Mouse (Mus musculus): ENCODE results near the gene Shb. TPM values are rescaled to one million over a fixed set of nuclear protein-coding genes. Genes with fewer than 3 reads are reported as not detected.

The Shb gene
- polyA plus RNA-seq, 1 experiment from 2014 or later: 2.7 TPM

GRCm38 (mm10) chr4:45492681-45493081 lies 39.6 kb downstream of the Shb start:
- Histone ChIP-seq H3K4me1 (ENCODE audit: control insufficient read depth, insufficient read depth, low read length) (peaks cover 53% of the 10 kb centered on the region), H3K4me3 (ENCODE audit: low read depth, low read length) (no peak overlapping the region), H3K9me3 (ENCODE audit: control insufficient read depth, low read length) (no peaks in the 10 kb centered on the region), H3K27ac (ENCODE audit: low read depth, low read length) (no peak overlapping the region), H3K27me3 (ENCODE audit: control insufficient read depth, insufficient read depth, low read length) (peaks cover 2% of the 10 kb centered on the region; the same call in 1 of the 2 replicates), H3K9ac (ENCODE audit: low read length) (no peak overlapping the region), H3K4me2 (no peak overlapping the region), H3K36me3 (ENCODE audit: control insufficient read depth, insufficient read depth, low read length) (no peaks in the 10 kb centered on the region)
- peak; percentile 83 for DNase-seq (ENCODE audit: low spot score, missing footprints)
- ATAC-seq (ENCODE audit: low FRiP score): no peak
- WGBS: 63% methylated on average over 5 of the region's 5 CpGs

- Histone ChIP-seq H3K27me3 (ENCODE audit: control insufficient read depth, insufficient read depth, low read length) (peaks cover 2% of the 10 kb centered on the region; the same call in 1 of the 2 replicates), H3K4me2 (no peak overlapping the region)
Observed at GRCm38 (mm10) chr4:45491685-45492601, 40.3 kb downstream of the Shb start.

GRCm38 (mm10) chr4:45491119-45491679 lies 41.1 kb downstream of the Shb start:
- H3K9me3 ChIP-seq (ENCODE audit: control insufficient read depth, low read length): no peaks in the 10 kb centered on the region
- H3K9ac ChIP-seq (ENCODE audit: low read length): 0 out of 2 replicates have a peak overlapping the region, but pooled peaks have one; percentile 10
- no peak for ATAC-seq (ENCODE audit: low FRiP score)
- H3K4me3 ChIP-seq (ENCODE audit: low read depth, low read length): no peak overlapping the region
- H3K4me2 ChIP-seq: no peak overlapping the region
- no peaks in the 10 kb centered on the region for H3K36me3 ChIP-seq (ENCODE audit: control insufficient read depth, insufficient read depth, low read length)
- H3K4me1 ChIP-seq (ENCODE audit: control insufficient read depth, insufficient read depth, low read length): peaks cover 55% of the 10 kb centered on the region
- 33% methylated on average over 6 of the region's 6 CpGs for WGBS
- peaks cover 2% of the 10 kb centered on the region; the same call in 1 of the 2 replicates for H3K27me3 ChIP-seq (ENCODE audit: control insufficient read depth, insufficient read depth, low read length)
- peak; percentile 84 for DNase-seq (ENCODE audit: low spot score, missing footprints)
- H3K27ac ChIP-seq (ENCODE audit: low read depth, low read length): peak overlapping the region; percentile 45; the same call in 1 of the 2 replicates

More at GRCm38 (mm10) chr4:45491685-45492601, 40.3 kb downstream of the Shb start:
- no peak overlapping the region for H3K4me3 ChIP-seq (ENCODE audit: low read depth, low read length)
- DNase-seq (ENCODE audit: low spot score, missing footprints) (peak; percentile 88), ATAC-seq (ENCODE audit: low FRiP score) (no peak)
- H3K36me3 ChIP-seq (ENCODE audit: control insufficient read depth, insufficient read depth, low read length): no peaks in the 10 kb centered on the region
- peaks cover 55% of the 10 kb centered on the region for H3K4me1 ChIP-seq (ENCODE audit: control insufficient read depth, insufficient read depth, low read length)
- H3K27ac ChIP-seq (ENCODE audit: low read depth, low read length): no peak overlapping the region
- WGBS: 52% methylated on average over 16 of the region's 16 CpGs
- no peak overlapping the region for H3K9ac ChIP-seq (ENCODE audit: low read length)
- no peaks in the 10 kb centered on the region for H3K9me3 ChIP-seq (ENCODE audit: control insufficient read depth, low read length)

GRCm38 (mm10) chr4:45490036-45490752 lies 42.1 kb downstream of the Shb start:
- peak; percentile 71 for ATAC-seq (ENCODE audit: low FRiP score)
- no peaks in the 10 kb centered on the region for H3K36me3 ChIP-seq (ENCODE audit: control insufficient read depth, insufficient read depth, low read length)
- peak overlapping the region; percentile 45; the same call in 1 of the 2 replicates for H3K27ac ChIP-seq (ENCODE audit: low read depth, low read length)
- no peak overlapping the region for H3K4me2 ChIP-seq
- no peak overlapping the region for H3K4me3 ChIP-seq (ENCODE audit: low read depth, low read length)
- peaks cover 2% of the 10 kb centered on the region; the same call in 1 of the 2 replicates for H3K27me3 ChIP-seq (ENCODE audit: control insufficient read depth, insufficient read depth, low read length)
- peaks cover 55% of the 10 kb centered on the region for H3K4me1 ChIP-seq (ENCODE audit: control insufficient read depth, insufficient read depth, low read length)
- WGBS: 5% methylated on average over 8 of the region's 8 CpGs
- H3K9ac ChIP-seq (ENCODE audit: low read length): no peak overlapping the region
- H3K9me3 ChIP-seq (ENCODE audit: control insufficient read depth, low read length): no peaks in the 10 kb centered on the region
- DNase-seq (ENCODE audit: low spot score, missing footprints): peak; percentile 91

- Histone ChIP-seq H3K9ac (ENCODE audit: low read length) (no peak overlapping the region), H3K36me3 (ENCODE audit: control insufficient read depth, insufficient read depth, low read length) (no peaks in the 10 kb centered on the region), H3K4me1 (ENCODE audit: control insufficient read depth, insufficient read depth, low read length) (peaks cover 55% of the 10 kb centered on the region), H3K27ac (ENCODE audit: low read depth, low read length) (peak overlapping the region; percentile 37; the same call in 1 of the 2 replicates), H3K9me3 (ENCODE audit: control insufficient read depth, low read length) (no peaks in the 10 kb centered on the region), H3K4me3 (ENCODE audit: low read depth, low read length) (no peak overlapping the region), H3K27me3 (ENCODE audit: control insufficient read depth, insufficient read depth, low read length) (peaks cover 2% of the 10 kb centered on the region; the same call in 1 of the 2 replicates), H3K4me2 (no peak overlapping the region)
- DNase-seq (ENCODE audit: low spot score, missing footprints) (peak; percentile 90), ATAC-seq (ENCODE audit: low FRiP score) (peak; percentile 8; the same call in 1 of the 2 replicates)
- WGBS: 37% methylated on average over 18 of the region's 18 CpGs
Observed at GRCm38 (mm10) chr4:45489141-45490035, 42.9 kb downstream of the Shb start.

GRCm38 (mm10) chr4:45487681-45488081 lies 44.6 kb downstream of the Shb start:
- H3K36me3 ChIP-seq (ENCODE audit: control insufficient read depth, insufficient read depth, low read length): no peaks in the 10 kb centered on the region
- ATAC-seq (ENCODE audit: low FRiP score) (no peak), DNase-seq (ENCODE audit: low spot score, missing footprints) (no peak)
- peaks cover 38% of the 10 kb centered on the region for H3K4me1 ChIP-seq (ENCODE audit: control insufficient read depth, insufficient read depth, low read length)
- peaks cover 2% of the 10 kb centered on the region; the same call in 1 of the 2 replicates for H3K27me3 ChIP-seq (ENCODE audit: control insufficient read depth, insufficient read depth, low read length)
- no peak overlapping the region for H3K27ac ChIP-seq (ENCODE audit: low read depth, low read length)
- H3K4me2 ChIP-seq: no peak overlapping the region
- 37% methylated on average over 6 of the region's 6 CpGs for WGBS
- no peak overlapping the region for H3K9ac ChIP-seq (ENCODE audit: low read length)
- no peak overlapping the region for H3K4me3 ChIP-seq (ENCODE audit: low read depth, low read length)
- no peaks in the 10 kb centered on the region for H3K9me3 ChIP-seq (ENCODE audit: control insufficient read depth, low read length)

GRCm38 (mm10) chr4:45485024-45485423 lies 47.2 kb downstream of the Shb start:
- WGBS: 86% methylated on average over 5 of the region's 5 CpGs

More at GRCm38 (mm10) chr4:45485024-45485423, 47.2 kb downstream of the Shb start:
- ATAC-seq (ENCODE audit: low FRiP score) (no peak), DNase-seq (ENCODE audit: low spot score, missing footprints) (no peak)
- Histone ChIP-seq H3K4me2 (no peak overlapping the region), H3K4me3 (ENCODE audit: low read depth, low read length) (no peak overlapping the region), H3K9ac (ENCODE audit: low read length) (no peak overlapping the region), H3K4me1 (ENCODE audit: control insufficient read depth, insufficient read depth, low read length) (peaks cover 19% of the 10 kb centered on the region), H3K27ac (ENCODE audit: low read depth, low read length) (no peak overlapping the region), H3K36me3 (ENCODE audit: control insufficient read depth, insufficient read depth, low read length) (no peaks in the 10 kb centered on the region), H3K27me3 (ENCODE audit: control insufficient read depth, insufficient read depth, low read length) (no peaks in the 10 kb centered on the region), H3K9me3 (ENCODE audit: control insufficient read depth, low read length) (no peaks in the 10 kb centered on the region)
